Mouse (Mus musculus) urinary bladder, adult 2 months (tissue): ENCODE results near the gene Smtn. TPM values are rescaled to one million over a fixed set of nuclear protein-coding genes. Genes with fewer than 3 reads are reported as not detected.

ENCODE experiments used
- DNase-seq: peaks from one replicate; pipeline ENCODE4 v3.0.0; 2022; ENCODE audit warnings: low spot score
- polyA plus RNA-seq: library from polyadenylated mRNA; depleted of rRNA; stranded (reverse); fragments of >200 nt; gene quantifications from 2 replicates; pipeline ENCODE4 v1.2.3, GENCODE M21; 2012

The Smtn gene
- polyA plus RNA-seq, 1 experiment: 371 TPM

DNA sequence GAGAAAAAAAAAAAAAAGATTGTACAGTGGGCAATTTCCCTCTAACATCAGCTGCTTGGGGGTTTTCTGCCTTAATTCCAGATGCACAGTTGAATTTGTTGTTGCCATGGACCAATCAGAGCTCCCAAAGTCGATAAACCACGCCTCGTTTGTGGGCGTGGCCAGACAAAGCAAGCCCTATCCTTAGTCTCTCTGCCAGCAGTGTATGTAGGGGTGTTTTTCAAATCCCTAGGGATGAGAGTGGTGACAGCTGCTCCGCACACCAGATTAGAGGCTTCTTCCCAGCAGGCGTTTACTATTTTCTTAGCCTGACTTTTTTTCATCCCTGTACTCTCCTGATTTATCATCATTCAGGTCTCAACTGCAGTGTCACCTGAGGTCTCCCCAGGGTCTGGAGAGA, 7.6 kb upstream of the Smtn start:
- no peak for DNase-seq

GRCm38 (mm10) chr11:3547047-3547446, 6.6 kb upstream of the Smtn start:
- DNase-seq: no peak

GRCm38 (mm10) chr11:3546242-3546562, 5.8 kb upstream of the Smtn start:
- no peak for DNase-seq

DNA sequence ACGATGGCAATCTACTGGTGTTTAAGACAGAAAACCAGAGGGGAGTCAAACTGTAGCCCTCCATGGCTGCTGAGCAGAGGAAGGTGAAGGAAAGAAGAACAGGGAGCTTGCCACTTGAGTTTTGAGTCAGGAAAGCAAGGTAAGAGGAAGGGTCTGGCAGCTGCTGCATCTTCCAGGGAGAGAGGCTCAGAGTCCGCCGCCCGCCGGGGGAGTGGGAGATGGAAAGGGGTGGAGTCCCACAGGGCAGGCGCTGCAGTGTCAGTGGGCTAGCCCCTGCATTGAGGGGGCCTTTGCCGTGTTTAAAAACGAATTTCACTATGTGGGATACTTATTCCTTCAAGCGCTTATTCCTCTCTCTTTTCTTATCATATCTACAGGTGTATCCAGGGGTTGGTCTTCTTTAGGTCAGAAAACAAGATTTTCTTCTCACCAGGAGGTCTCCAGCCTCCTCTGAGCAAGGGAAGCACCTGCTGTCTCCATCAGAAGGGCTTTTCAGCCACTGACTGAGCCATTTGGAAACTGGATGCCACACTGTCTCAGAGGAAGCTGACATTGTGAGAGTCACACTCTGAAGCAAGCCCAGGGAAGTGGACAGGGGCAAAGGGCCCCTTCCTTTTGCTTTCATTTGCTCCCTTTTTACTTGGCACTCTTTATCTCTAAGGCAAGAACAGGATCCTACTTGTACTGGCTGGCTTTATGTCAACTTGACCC, 5.3 kb upstream of the Smtn start:
- no peak for DNase-seq

DNA sequence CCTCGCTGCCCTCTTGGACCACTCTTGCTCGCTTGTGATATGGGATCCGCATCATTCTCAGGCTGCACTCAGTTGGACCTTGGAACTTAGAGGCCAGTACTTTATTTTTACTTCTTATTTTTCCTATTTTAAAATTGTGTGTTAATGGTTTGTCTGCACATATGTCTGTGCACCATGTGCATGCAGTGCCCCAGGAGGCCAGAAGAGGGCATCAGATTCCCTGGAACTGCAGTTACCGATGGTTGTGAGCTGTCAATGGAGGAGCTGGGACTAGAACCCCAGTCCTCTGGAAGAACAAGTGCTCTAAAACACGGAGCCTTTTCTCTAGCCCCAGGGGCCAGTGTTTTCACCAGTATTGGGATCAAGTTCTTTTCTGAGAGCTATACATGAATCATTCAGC, 4.0 kb upstream of the Smtn start:
- DNase-seq: no peak

DNA sequence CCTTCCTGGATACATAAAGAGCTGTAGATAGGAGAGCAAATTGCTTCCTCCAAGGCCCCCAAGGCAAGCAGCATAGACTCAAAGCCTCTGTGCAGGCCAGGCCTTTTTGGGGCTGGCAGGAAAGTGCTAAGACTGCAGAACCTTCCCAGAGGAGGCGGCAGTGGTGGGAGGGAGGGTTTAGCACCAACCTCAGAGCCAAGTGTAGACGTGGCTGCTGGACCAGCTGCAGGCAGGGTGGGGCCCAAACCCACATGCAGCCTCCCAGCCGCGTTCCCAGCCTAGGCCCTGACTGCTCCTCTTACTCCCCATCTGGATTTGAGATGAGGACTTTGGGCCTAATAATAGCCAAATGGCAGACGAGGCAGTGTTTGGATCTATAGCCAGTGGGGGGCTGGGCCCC, 2.6 kb upstream of the Smtn start:
- no peak for DNase-seq

- DNase-seq: no peak
Measured at GRCm38 (mm10) chr11:3541932-3542331, 1.5 kb upstream of the Smtn start.

DNA sequence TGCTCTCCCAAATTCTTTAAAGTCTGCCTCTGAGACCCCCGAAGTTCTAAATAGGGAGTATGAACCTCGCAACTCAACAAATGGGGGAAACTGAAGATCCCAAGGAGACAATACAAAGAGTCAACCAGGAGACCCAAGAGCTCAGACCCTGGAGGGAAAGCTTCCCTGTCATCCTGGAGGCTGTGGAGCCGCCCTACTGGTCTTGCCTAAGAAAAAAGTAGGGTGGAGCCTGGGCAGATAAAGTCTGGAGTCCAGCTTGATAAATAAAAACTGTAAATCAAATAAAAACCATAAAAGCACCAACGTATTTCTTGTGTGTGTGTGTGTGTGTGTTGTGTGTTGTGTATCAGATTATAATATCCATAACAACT, 601 bp downstream of the Smtn start:
- no peak for DNase-seq

DNA sequence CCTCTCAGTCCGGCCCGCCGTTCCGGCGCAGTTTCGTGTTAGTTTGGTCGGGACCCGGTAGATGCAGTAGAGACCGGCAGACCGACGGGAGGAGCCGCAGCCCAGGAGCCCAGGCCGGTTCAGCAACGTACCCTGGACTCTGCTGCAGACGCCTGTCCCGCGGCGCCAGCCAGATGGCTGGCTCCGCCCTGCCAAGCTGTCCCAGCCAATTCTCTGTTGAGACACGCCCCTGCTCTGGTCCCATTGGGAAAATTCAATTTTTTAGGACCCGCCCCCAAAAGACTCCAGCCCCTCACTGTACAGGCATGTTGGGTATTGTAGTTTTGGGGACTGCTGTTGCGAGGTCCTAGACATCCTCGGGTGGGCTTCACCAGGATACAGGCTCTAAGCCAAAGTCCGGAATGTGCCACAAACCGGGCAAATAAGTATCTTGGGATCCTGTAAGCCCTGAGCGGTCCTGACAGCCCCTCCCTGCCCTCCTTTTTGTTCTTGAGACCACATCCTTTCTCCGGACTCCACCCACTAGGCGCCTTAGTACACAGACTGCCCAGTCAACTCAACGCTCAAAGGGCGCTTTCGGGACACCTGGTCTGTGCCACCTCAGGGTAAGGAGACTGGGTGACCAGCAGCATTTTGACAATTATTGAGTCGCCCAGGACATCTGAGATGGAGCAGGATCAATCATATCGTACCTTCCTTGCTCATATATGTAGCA, 1.1 kb downstream of the Smtn start:
- peak; percentile 93 for DNase-seq

DNA sequence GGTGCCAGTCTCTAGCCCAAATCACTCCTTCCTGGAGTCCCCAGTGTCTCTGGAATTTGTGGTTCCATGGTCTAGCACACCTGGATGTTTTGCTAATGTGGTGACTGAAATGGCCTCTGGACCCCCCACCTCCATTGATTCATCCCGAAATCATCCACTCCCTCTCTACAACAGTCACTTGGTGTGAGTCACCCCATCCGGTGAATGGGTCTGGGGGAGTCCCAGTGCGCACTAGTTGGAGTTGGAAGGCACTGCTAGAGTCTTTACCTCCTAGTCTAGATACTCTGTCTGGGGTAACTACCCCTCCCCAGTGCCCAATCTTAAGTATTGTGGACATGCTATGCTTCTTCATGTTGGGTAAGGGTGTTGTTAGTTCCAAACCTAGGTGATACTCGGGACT, 2.1 kb downstream of the Smtn start:
- DNase-seq: no peak

DNA sequence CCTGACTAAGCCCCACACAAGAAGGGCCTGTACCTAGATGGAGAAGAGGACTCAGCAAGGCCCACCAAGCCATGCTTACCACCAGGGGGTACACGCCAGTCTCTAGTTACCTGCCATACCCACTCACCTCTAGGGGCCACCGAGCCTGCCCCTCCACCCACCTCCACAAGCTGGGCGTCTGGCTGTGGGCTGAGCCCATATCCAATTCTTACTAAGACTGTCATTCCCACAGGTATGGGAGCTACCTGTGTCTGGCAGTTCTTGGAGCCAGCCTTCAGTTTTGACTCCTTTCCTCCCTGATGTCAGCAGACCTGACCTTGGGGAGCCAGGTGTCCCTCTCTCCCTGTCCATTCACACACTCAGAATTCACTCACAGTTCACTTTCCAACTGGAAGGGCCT, 2.7 kb downstream of the Smtn start:
- DNase-seq: no peak

GRCm38 (mm10) chr11:3536745-3537333, 3.6 kb downstream of the Smtn start:
- DNase-seq: no peak

DNA sequence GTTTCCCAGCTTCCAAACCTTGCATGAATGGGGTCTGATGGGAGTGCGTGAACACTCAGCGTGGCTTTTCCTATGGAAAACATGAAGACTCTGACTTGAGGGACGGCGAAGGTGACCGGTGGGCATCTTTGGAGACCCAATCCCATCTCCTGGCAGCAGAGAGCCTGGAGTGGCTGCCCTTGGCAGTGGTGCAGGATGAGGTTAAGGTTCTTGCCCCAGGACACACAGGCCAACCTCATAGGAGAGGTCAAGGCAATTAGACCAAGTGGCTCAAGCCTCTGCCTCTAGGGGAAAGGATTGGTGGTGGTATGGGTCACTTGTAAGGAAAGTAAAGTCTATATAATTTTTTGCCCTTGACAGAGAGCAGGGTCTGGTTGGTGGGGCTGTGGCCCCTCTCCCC, 4.3 kb downstream of the Smtn start:
- no peak for DNase-seq

DNA sequence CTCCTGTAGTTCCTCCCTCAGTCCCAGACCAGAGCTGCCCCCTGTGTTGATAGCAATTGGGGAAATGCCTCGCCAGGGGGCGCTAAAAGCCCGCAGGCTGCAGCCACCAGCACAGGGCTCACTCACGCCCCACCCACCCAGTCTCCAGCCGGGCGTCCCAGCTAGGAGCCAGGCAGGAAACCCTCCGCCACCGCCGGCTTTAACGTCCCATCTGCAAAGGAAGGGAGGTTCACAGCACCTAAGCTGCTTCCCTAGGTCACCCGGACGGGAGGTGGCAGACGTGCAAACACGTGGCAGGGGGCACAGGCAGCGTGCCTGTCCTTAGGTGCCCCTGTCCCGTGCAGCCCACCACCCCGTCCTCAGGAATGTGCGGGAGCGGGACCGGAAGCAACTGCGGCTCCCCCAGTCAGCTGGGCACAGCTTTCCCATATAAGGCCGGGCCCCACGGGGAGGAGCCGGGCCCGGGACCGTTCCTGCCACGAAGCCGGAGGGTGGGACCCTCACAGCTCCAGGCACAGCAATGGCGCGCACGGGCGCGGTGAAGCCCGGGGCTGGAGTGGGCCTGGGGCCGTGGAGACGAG, 4.9 kb downstream of the Smtn start:
- peak; percentile 95 for DNase-seq

- DNase-seq: no peak
Measured at GRCm38 (mm10) chr11:3534956-3535355, 5.5 kb downstream of the Smtn start.

DNA sequence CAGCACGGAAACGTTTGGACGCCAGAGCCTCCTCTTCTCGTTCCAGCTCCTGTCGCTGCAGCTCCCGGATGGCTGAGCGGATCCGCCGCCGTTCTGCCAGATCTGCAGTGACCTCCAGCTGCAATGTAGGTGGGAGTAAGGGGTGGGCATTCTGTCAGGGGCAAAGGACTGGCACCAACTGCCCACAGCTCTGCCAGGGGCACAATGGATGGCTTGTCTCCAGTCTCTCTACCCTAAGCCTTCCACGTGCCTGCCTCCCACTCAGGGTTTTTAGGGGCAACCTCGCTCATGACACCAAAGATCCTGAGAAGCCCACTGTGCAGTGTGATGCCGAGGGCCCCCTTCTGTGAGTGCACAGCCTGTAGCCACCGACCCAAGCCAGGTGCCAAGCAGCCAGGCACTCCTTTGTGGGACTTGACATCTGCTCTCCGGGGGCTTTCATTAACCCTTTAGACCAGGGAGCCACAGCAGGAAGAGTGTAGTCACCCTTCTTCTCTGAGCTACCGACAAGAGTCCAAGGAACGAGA, 6.9 kb downstream of the Smtn start:
- no peak for DNase-seq

- DNase-seq: no peak
Measured at GRCm38 (mm10) chr11:3532101-3532931, 8.1 kb downstream of the Smtn start.

DNA sequence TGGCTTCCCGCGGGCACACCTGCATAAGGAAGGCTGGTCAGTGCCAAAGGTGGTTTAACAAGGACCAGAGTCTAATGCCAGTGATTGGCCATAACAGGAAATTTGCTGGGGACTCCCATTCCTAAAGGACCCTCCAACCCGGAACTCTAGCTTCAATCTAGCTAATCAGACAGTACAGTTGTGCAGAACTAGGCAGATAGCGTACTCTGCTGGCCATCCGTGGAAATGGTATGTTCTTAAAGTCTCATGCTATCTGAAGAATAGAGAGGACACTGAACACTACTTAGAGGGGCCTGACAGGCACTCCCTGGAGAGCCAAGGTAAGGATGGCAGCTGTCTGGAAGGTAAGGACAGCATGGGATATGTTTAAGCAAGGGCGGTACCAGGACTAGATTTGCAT, 8.8 kb downstream of the Smtn start:
- no peak for DNase-seq

DNA sequence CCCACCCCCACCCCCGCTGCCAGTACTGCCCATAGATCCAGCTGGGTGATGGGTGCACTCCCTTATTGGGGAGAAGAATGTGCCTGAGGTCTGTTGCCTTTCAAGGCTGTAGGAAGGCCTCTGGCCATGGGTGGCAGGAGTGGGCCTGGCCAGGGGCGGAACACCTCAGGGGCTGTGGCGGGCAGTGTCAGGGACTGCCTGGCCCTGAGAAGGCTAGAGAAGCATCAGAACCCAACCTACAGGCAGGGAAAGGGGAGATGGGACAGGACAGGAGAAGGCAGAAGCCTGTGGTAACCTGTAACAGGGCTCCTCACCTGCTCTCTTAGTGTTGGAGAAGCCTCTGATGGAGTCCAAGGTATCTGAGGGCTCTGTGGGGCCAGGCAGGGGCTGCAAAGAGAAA, 9.7 kb downstream of the Smtn start:
- no peak for DNase-seq

GRCm38 (mm10) chr11:3529476-3530252, 10.7 kb downstream of the Smtn start:
- no peak for DNase-seq

GRCm38 (mm10) chr11:3528208-3528607, 12.2 kb downstream of the Smtn start:
- DNase-seq: no peak
